Mouse (Mus musculus) midbrain, embryonic 13.5 days (tissue): ENCODE data around the gene Ptpa. TPM values are rescaled to one million over a fixed set of nuclear protein-coding genes. Genes with fewer than 3 reads are reported as not detected.
A peak's percentile ranks its signal among the peaks of the same experiment; 100 is the strongest.

Source experiments
- ATAC-seq: fragments of 200-750 bp; cut with Nextera tagmentation; 2 replicates; pipeline ENCODE4 v1.8.0; 2017; ENCODE audit warnings: mild to moderate bottlenecking, moderate TSS enrichment, moderate library complexity
- H3K27ac ChIP-seq: fragments of 300-500 bp; sonication (generic); 2 replicates; pipeline ENCODE4 v1.5.1; 2015; ENCODE audit warnings: inconsistent platforms, mild to moderate bottlenecking, moderate library complexity
- H3K27me3 ChIP-seq: fragments of 300-500 bp; sonication (generic); 2 replicates; pipeline ENCODE4 v1.6.1; 2015; ENCODE audit warnings: mild to moderate bottlenecking, inconsistent platforms
- H3K36me3 ChIP-seq: fragments of 300-500 bp; sonication (generic); 2 replicates; pipeline ENCODE4 v1.6.1; 2015; ENCODE audit warnings: mild to moderate bottlenecking, inconsistent platforms
- H3K4me1 ChIP-seq: fragments of 300-500 bp; sonication (generic); replicated peaks from 2 replicates; pipeline ENCODE4 v1.6.1; 2015; ENCODE audit warnings: inconsistent platforms
- H3K4me2 ChIP-seq: fragments of 300-500 bp; sonication (generic); replicated peaks from 2 replicates; pipeline ENCODE4 v1.6.1; 2015; ENCODE audit warnings: moderate library complexity, mild to moderate bottlenecking, inconsistent platforms
- H3K4me3 ChIP-seq: fragments of 300-500 bp; sonication (generic); replicated peaks from 2 replicates; pipeline ENCODE4 v1.5.1; 2015; ENCODE audit warnings: mild to moderate bottlenecking, inconsistent platforms
- H3K9ac ChIP-seq: fragments of 300-500 bp; sonication (generic); replicated peaks from 2 replicates; pipeline ENCODE4 v1.6.1; 2015; ENCODE audit warnings: mild to moderate bottlenecking, inconsistent platforms
- H3K9me3 ChIP-seq: fragments of 300-500 bp; sonication (generic); 2 replicates; pipeline ENCODE4 v1.6.1; 2016; ENCODE audit warnings: mild to moderate bottlenecking, inconsistent platforms
- WGBS: fragments of 180-500 bp; shearing (Covaris S2); methylation state at CpG from one replicate; pipeline ENCODE4 v1.1.7; 2015; 5-methylcytosine and 5-hydroxymethylcytosine counted together
- polyA plus RNA-seq: library from polyadenylated mRNA; unstranded; fragments of >200 nt; fragmentation: Nextera tagmentation; extraction: Ambion mirVana; gene quantifications from 2 replicates; pipeline ENCODE4 v1.2.1, GENCODE M21; 2015

Gene Ptpa
- 128 and 134 TPM in 2 replicates for polyA plus RNA-seq

DNA sequence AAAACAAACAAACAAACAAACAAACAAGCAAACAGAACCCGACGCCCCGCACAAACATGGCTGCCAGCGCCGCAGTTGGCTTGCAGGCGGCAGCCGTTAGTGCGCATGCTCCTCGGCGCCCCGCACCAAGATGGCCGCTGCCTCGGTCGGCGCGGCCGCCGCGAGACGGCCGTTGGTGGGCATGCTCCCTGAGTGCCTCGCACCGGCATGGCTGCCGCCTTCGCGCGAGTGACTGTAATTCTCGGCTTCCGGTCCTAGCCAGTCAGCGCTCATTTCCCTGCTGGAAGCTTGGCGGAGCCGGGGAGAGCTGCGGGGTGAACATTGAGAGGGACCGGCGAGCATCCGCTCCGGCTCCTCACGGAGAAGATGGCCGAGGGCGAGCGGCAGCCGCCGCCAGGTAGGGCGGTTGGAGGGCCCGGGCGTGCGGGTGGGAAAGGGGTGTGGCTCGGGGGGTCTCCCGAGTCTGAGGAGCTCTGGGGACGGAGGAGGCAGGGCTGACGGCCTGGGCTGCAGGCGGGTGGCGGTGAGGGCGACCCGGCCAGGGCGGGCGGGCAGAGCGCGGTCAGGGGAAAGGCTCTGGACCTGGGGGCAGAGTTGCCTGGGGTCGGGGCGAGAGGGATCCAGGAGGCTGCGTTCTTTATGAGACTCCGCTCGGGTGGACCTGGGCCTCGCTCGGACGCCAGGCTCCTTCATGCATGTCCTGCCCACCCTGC lies at the start of gene Ptpa:
Gene Ptpa (plus strand): TSS at position 104 of the 713 bp plus-strand sequence.
- H3K4me1 ChIP-seq = peaks cover 54% of the 10 kb centered on the region
- WGBS = under 1% methylated on average over 67 of the region's 67 CpGs
- H3K9me3 ChIP-seq = no peaks in the 10 kb centered on the region
- peak within 1 kb of the TSS; percentile 97 for H3K9ac ChIP-seq
- no peaks in the 10 kb centered on the region for H3K27me3 ChIP-seq
- H3K4me3 ChIP-seq = peak within 1 kb of the TSS; percentile 92
- ATAC-seq = peak; percentile 95
- H3K36me3 ChIP-seq = peaks cover 14% of the 10 kb centered on the region
- peak within 1 kb of the TSS; percentile 95 for H3K27ac ChIP-seq
- peak within 1 kb of the TSS; percentile 76 for H3K4me2 ChIP-seq

DNA sequence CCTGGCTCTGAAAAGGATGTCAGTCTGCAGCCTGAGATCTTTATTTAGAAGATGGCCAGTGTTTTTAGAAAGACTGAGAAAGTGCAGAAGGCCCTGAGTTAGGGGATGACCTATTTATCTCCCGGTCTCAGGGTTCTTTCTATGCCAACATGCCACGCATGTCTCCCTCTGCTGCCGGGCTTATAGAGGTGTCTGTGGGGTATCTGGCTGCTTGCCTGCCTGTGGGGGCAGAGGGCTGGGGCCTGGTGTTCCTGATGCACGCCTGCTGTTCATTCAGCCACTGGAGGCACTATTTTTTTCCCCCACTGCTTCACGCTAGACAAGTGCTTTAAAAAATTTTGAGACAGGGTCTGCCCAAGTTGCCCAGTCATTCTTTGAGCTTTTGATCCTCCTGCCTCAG lies 49.6 kb upstream of the Ptpa start:
- WGBS = 75% methylated on average over 5 of the region's 5 CpGs
- H3K4me1 ChIP-seq = peaks cover 14% of the 10 kb centered on the region
- no peaks in the 10 kb centered on the region for H3K9me3 ChIP-seq
- no peak overlapping the region for H3K27ac ChIP-seq
- ATAC-seq = no peak
- peaks cover 42% of the 10 kb centered on the region for H3K36me3 ChIP-seq
- no peaks in the 10 kb centered on the region for H3K27me3 ChIP-seq
- no peak overlapping the region for H3K9ac ChIP-seq
- no peak overlapping the region for H3K4me3 ChIP-seq
- no peak overlapping the region for H3K4me2 ChIP-seq

DNA sequence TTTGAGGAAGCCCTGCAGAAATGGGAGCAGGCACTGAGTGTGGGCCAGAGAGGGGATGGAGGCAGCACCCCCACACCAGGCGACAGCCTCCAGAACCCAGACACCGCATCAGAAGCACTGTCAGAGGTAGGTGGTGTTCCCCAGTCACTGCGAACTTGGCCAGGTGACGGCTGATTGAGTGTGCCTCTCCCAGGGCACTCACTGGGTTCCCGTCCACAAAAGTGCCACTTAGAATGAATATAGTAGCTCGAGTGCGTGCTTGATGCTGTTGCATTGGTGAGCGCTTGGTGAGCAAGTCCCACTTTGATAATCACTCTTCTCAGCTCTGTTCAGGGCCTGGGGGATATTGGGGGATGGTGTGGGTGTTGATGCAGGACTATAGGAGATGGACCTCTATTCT lies 44.3 kb upstream of the Ptpa start:
- Histone ChIP-seq H3K9me3 (no peaks in the 10 kb centered on the region), H3K36me3 (peaks cover 91% of the 10 kb centered on the region), H3K4me3 (no peak overlapping the region), H3K4me2 (no peak overlapping the region), H3K9ac (no peak overlapping the region), H3K4me1 (no peaks in the 10 kb centered on the region), H3K27me3 (no peaks in the 10 kb centered on the region), H3K27ac (no peak overlapping the region)
- 96% methylated on average over 8 of the region's 8 CpGs for WGBS
- no peak for ATAC-seq

- H3K4me3 ChIP-seq = no peak overlapping the region
- WGBS = 94% methylated on average over 5 of the region's 5 CpGs
- no peaks in the 10 kb centered on the region for H3K4me1 ChIP-seq
- H3K36me3 ChIP-seq = peaks cover 95% of the 10 kb centered on the region
- ATAC-seq = no peak
- H3K4me2 ChIP-seq = no peak overlapping the region
- no peak overlapping the region for H3K27ac ChIP-seq
- no peak overlapping the region for H3K9ac ChIP-seq
- H3K27me3 ChIP-seq = no peaks in the 10 kb centered on the region
- no peaks in the 10 kb centered on the region for H3K9me3 ChIP-seq
Observed at GRCm38 (mm10) chr2:30372726-30373125, 43.1 kb upstream of the Ptpa start.

GRCm38 (mm10) chr2:30375893-30376292 lies 39.9 kb upstream of the Ptpa start:
- no peaks in the 10 kb centered on the region for H3K4me1 ChIP-seq
- no peak overlapping the region for H3K4me3 ChIP-seq
- 91% methylated on average over 10 of the region's 10 CpGs for WGBS
- H3K9ac ChIP-seq = no peak overlapping the region
- no peak overlapping the region for H3K4me2 ChIP-seq
- peaks cover 94% of the 10 kb centered on the region for H3K36me3 ChIP-seq
- no peak for ATAC-seq
- H3K9me3 ChIP-seq = no peaks in the 10 kb centered on the region
- no peak overlapping the region for H3K27ac ChIP-seq
- H3K27me3 ChIP-seq = no peaks in the 10 kb centered on the region

GRCm38 (mm10) chr2:30377721-30378120 lies 38.1 kb upstream of the Ptpa start:
- Histone ChIP-seq H3K9ac (no peak overlapping the region), H3K27ac (no peak overlapping the region), H3K4me3 (no peak overlapping the region), H3K9me3 (no peaks in the 10 kb centered on the region), H3K4me2 (no peak overlapping the region), H3K36me3 (peaks cover 94% of the 10 kb centered on the region), H3K4me1 (no peaks in the 10 kb centered on the region), H3K27me3 (no peaks in the 10 kb centered on the region)
- no peak for ATAC-seq
- 90% methylated on average over 5 of the region's 5 CpGs for WGBS

DNA sequence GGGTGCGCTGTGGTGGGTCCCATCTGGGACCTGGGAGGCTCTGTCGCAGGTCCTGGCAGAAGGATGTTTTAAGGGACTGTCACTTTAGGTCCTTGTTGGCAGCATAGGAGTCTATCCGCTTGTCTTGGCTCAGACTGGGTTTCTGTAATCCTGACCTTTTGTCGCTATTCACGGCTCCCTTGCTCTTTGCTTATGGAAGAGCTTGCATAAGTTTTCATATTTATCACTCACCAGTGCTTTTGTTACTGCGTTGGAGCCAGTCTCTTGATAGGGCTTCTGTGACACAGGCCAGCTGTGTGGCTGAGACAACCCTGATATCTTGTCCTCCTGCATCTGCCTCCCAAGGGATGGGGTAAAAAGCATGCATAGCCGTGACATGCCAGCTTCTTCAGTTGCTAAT lies 36.5 kb upstream of the Ptpa start:
- no peak overlapping the region for H3K27ac ChIP-seq
- no peak overlapping the region for H3K4me2 ChIP-seq
- H3K9ac ChIP-seq = no peak overlapping the region
- H3K9me3 ChIP-seq = no peaks in the 10 kb centered on the region
- no peaks in the 10 kb centered on the region for H3K4me1 ChIP-seq
- no peak for ATAC-seq
- H3K27me3 ChIP-seq = no peaks in the 10 kb centered on the region
- 92% methylated on average over 7 of the region's 7 CpGs for WGBS
- no peak overlapping the region for H3K4me3 ChIP-seq
- peaks cover 96% of the 10 kb centered on the region for H3K36me3 ChIP-seq

GRCm38 (mm10) chr2:30380564-30381376 lies 35.1 kb upstream of the Ptpa start:
- Histone ChIP-seq H3K4me3 (no peak overlapping the region), H3K36me3 (peaks cover 99% of the 10 kb centered on the region), H3K4me2 (no peak overlapping the region), H3K9me3 (no peaks in the 10 kb centered on the region), H3K9ac (no peak overlapping the region), H3K27ac (no peak overlapping the region), H3K27me3 (no peaks in the 10 kb centered on the region), H3K4me1 (no peaks in the 10 kb centered on the region)
- ATAC-seq = no peak
- 90% methylated on average over 10 of the region's 10 CpGs for WGBS

DNA sequence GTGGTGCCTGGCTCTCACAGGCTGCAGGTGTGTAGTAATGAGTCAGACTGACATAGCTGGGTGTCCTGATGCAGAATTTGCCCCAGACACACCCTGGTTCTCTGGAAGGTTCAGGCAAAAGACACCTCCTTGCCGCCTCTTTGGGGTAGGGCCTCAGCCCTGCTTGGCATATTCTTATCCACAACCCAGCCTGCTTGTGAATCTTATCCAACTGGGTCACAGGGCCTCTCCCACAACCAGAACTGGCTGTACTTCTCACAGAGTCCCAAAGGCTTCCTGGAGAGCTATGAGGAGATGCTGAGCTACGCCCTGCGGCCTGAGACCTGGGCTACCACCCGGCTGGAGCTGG lies 34.5 kb upstream of the Ptpa start:
- no peak overlapping the region for H3K27ac ChIP-seq
- peaks cover 96% of the 10 kb centered on the region for H3K36me3 ChIP-seq
- no peak for ATAC-seq
- no peaks in the 10 kb centered on the region for H3K27me3 ChIP-seq
- H3K9ac ChIP-seq = no peak overlapping the region
- 94% methylated on average over 4 of the region's 4 CpGs for WGBS
- no peak overlapping the region for H3K4me3 ChIP-seq
- no peaks in the 10 kb centered on the region for H3K4me1 ChIP-seq
- no peak overlapping the region for H3K4me2 ChIP-seq
- no peaks in the 10 kb centered on the region for H3K9me3 ChIP-seq

DNA sequence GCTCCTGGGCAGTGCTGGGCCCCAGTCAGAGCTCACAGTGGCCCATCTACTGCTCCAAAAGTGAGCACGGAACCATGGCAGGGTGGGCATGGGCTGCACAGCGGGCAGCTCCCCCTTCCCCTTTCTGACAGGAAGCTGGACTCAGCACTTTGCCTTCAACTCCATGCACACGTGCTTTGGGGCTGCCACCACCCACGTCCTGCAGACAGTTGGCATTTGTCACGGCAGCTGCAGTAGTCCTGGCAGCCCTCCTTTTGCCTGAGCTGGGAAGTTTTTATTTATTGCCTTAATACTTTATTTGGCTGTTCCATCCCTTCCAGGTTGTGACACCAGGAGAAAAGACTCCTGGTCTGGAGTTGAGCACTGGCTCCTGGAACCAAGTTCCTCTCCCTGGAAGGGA lies 31.0 kb upstream of the Ptpa start:
- no peaks in the 10 kb centered on the region for H3K27me3 ChIP-seq
- no peak overlapping the region for H3K4me2 ChIP-seq
- 96% methylated on average over 5 of the region's 5 CpGs for WGBS
- no peak for ATAC-seq
- no peak overlapping the region for H3K9ac ChIP-seq
- H3K4me1 ChIP-seq = no peaks in the 10 kb centered on the region
- peaks cover 61% of the 10 kb centered on the region for H3K36me3 ChIP-seq
- no peak overlapping the region for H3K4me3 ChIP-seq
- H3K9me3 ChIP-seq = no peaks in the 10 kb centered on the region
- H3K27ac ChIP-seq = no peak overlapping the region

- WGBS = 90% methylated on average over 4 of the region's 4 CpGs
- Histone ChIP-seq H3K4me2 (no peak overlapping the region), H3K9ac (no peak overlapping the region), H3K36me3 (peaks cover 54% of the 10 kb centered on the region), H3K27ac (no peak overlapping the region), H3K4me3 (no peak overlapping the region), H3K9me3 (no peaks in the 10 kb centered on the region), H3K4me1 (no peaks in the 10 kb centered on the region), H3K27me3 (no peaks in the 10 kb centered on the region)
- no peak for ATAC-seq
Observed at GRCm38 (mm10) chr2:30385591-30385990, 30.2 kb upstream of the Ptpa start.

GRCm38 (mm10) chr2:30386913-30387312 lies 28.9 kb upstream of the Ptpa start:
- H3K9ac ChIP-seq = no peak overlapping the region
- no peak overlapping the region for H3K27ac ChIP-seq
- H3K9me3 ChIP-seq = no peaks in the 10 kb centered on the region
- H3K4me3 ChIP-seq = no peak overlapping the region
- H3K4me2 ChIP-seq = no peak overlapping the region
- 90% methylated on average over 9 of the region's 9 CpGs for WGBS
- no peaks in the 10 kb centered on the region for H3K27me3 ChIP-seq
- ATAC-seq = no peak
- 0 out of 2 replicates have a peak, but pooled peaks cover 7% of the 10 kb centered on the region for H3K4me1 ChIP-seq
- H3K36me3 ChIP-seq = peaks cover 41% of the 10 kb centered on the region
